Mouse (Mus musculus): ENCODE data around the gene Lefty2. TPM values are rescaled to one million over a fixed set of nuclear protein-coding genes. Genes with fewer than 3 reads are reported as not detected.

Lefty2 gene
- polyA plus RNA-seq, 1 experiment = 1.9 TPM

DNA sequence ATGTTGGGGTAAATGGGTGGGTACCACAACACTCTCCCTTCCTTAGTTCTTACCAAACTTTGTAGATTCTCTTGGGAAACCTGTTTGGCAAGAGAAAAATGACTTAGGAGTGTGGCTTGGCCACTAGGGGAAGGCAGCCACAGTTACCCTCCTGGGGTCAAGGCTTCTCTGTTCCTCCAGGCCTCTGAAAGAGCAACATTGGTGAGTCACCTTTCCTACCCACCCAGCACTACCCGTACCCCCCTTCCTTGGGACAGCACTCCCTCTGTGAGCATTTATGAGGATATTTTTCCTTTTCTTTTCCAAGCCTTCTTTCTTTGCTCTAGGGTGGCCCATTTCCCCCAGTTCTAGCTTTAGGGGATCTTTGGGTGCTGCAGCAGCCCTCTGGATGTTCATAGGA, 51.0 kb downstream of the Lefty2 start:
- no peak overlapping the region for H3K27ac ChIP-seq (ENCODE audit: control insufficient read depth, insufficient read depth, low read length)
- no peaks in the 10 kb centered on the region for H3K36me3 ChIP-seq (ENCODE audit: control insufficient read depth, insufficient read depth, low read length)
- no peak overlapping the region for H3K4me3 ChIP-seq (ENCODE audit: control insufficient read depth, insufficient read depth, low read length)
- 81% methylated on average over 1 of the region's 1 CpGs for WGBS
- no peak for DNase-seq
- H3K4me1 ChIP-seq (replicated peaks; ENCODE audit: control insufficient read depth, insufficient read depth, low read length) = peaks cover 51% of the 10 kb centered on the region
- TF ChIP-seq CTCF (IDR thresholded peaks at IDR 0.05; ENCODE audit: borderline replicate concordance, control insufficient read depth, extremely low read depth, insufficient read depth, low read length, poor library complexity) = no peak
- TF ChIP-seq POLR2A (IDR thresholded peaks at IDR 0.05; ENCODE audit: control insufficient read depth, extremely low read depth, insufficient read depth, low read length, poor library complexity) = no peak
- H3K27me3 ChIP-seq (ENCODE audit: control insufficient read depth, insufficient read depth, low read length) = no peaks in the 10 kb centered on the region

GRCm38 (mm10) chr1:180944553-180944952, 51.6 kb downstream of the Lefty2 start:
- H3K4me3 ChIP-seq (ENCODE audit: control insufficient read depth, insufficient read depth, low read length) = no peak overlapping the region
- TF ChIP-seq CTCF (IDR thresholded peaks at IDR 0.05; ENCODE audit: borderline replicate concordance, control insufficient read depth, extremely low read depth, insufficient read depth, low read length, poor library complexity) (no peak), POLR2A (IDR thresholded peaks at IDR 0.05; ENCODE audit: control insufficient read depth, extremely low read depth, insufficient read depth, low read length, poor library complexity) (no peak)
- peak overlapping the region; percentile 15 for H3K27ac ChIP-seq (ENCODE audit: control insufficient read depth, insufficient read depth, low read length)
- DNase-seq = no peak
- H3K36me3 ChIP-seq (ENCODE audit: control insufficient read depth, insufficient read depth, low read length) = no peaks in the 10 kb centered on the region
- 82% methylated on average over 4 of the region's 4 CpGs for WGBS
- H3K27me3 ChIP-seq (ENCODE audit: control insufficient read depth, insufficient read depth, low read length) = no peaks in the 10 kb centered on the region
- peaks cover 51% of the 10 kb centered on the region for H3K4me1 ChIP-seq (replicated peaks; ENCODE audit: control insufficient read depth, insufficient read depth, low read length)

DNA sequence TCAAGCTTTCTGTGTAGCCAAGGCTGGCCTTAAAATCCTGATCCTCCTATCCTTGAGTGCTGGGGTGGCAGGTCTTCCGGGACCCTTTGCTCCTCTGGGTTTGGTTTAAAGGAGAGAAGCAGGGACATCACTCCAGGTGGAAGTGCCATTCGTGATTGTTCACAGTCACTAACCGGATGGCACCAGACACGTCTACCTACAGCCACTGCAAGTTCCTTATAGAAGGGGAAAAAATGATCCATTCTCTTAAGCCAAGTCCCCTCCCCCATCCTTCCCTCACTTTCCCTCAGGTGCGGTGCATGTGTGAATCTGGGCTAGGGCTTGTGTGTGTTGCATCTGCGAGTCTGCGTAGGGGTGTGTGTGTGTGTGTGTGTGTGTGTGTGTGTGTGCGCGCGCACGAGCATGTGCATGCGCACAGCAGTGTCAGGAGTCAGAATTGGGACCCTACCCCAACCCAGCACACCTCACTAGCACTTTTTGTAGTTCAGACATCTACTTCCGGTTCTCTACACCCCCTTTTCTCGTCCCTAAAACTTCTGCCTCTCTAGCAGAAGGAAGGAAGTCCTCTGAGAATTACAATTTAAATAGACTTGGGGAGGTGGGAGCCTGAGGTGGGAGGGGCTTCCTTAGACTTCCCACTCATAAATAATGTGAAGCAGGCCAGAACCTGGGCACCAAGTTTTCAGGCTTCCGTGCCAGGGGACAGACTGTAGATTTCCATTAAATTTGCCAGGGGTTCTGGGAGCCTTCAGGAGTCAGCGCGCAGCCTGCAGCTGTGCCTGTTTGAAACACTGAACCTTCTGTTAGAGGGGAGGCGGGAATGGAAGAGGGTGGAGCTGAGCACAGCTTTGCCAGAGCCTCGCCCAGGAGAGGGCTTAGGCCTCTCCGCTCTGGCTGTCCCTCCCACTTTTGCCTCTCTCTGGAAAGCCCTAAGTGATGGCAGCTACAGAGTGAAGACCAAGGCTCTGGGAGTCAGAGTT, 52.4 kb downstream of the Lefty2 start:
- peaks cover 51% of the 10 kb centered on the region for H3K4me1 ChIP-seq (replicated peaks; ENCODE audit: control insufficient read depth, insufficient read depth, low read length)

DNA sequence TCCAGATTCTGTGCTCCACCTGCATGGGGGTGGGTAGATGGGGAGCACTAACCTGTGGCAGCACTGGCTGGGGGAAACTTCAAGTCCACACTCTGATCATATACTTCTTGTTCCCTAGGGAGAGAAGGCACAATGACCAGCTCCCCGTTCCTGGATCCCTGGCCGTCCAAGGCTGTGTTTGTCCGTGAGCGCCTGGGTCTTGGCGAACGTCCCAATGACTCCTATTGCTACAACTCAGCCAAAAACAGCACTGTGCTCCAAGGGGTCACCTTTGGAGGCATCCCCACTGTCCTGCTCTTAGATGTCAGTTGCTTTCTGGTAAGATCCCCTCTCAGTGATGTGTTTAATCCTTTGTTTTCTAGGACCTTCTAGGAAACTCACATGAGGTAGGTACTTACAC, 53.5 kb downstream of the Lefty2 start:
- WGBS = 96% methylated on average over 6 of the region's 6 CpGs
- Histone ChIP-seq H3K27me3 (ENCODE audit: control insufficient read depth, insufficient read depth, low read length) (no peaks in the 10 kb centered on the region), H3K4me1 (replicated peaks; ENCODE audit: control insufficient read depth, insufficient read depth, low read length) (peaks cover 42% of the 10 kb centered on the region), H3K36me3 (ENCODE audit: control insufficient read depth, insufficient read depth, low read length) (no peaks in the 10 kb centered on the region), H3K4me3 (ENCODE audit: control insufficient read depth, insufficient read depth, low read length) (no peak overlapping the region), H3K27ac (ENCODE audit: control insufficient read depth, insufficient read depth, low read length) (no peak overlapping the region)
- TF ChIP-seq POLR2A (IDR thresholded peaks at IDR 0.05; ENCODE audit: control insufficient read depth, extremely low read depth, insufficient read depth, low read length, poor library complexity) = no peak
- TF ChIP-seq CTCF (IDR thresholded peaks at IDR 0.05; ENCODE audit: borderline replicate concordance, control insufficient read depth, extremely low read depth, insufficient read depth, low read length, poor library complexity) = no peak
- DNase-seq = no peak

More for the DNA sequence above, 52.4 kb downstream of the Lefty2 start:
- 14% methylated on average over 20 of the region's 20 CpGs for WGBS
- Histone ChIP-seq H3K27ac (ENCODE audit: control insufficient read depth, insufficient read depth, low read length) (peak overlapping the region; percentile 49), H3K36me3 (ENCODE audit: control insufficient read depth, insufficient read depth, low read length) (no peaks in the 10 kb centered on the region), H3K27me3 (ENCODE audit: control insufficient read depth, insufficient read depth, low read length) (no peaks in the 10 kb centered on the region), H3K4me3 (ENCODE audit: control insufficient read depth, insufficient read depth, low read length) (peak overlapping the region; percentile 18)
- peak; percentile 44 for DNase-seq
- no peak for TF ChIP-seq CTCF (IDR thresholded peaks at IDR 0.05; ENCODE audit: borderline replicate concordance, control insufficient read depth, extremely low read depth, insufficient read depth, low read length, poor library complexity)
- TF ChIP-seq POLR2A (IDR thresholded peaks at IDR 0.05; ENCODE audit: control insufficient read depth, extremely low read depth, insufficient read depth, low read length, poor library complexity) = no peak

Other genes with a start within 250 kb of the Lefty2 start
- gene Mixl1, start 196.1 kb upstream of the Lefty2 start, polyA plus RNA-seq (2012; rRNA removed) = 0.13 and 0.52 TPM in 2 replicates
- 14.8 and 16.7 TPM in 2 replicates for gene Acbd3, start 167.1 kb upstream of the Lefty2 start, polyA plus RNA-seq (2012; rRNA removed)
- 750 and 796 TPM in 2 replicates for gene H3f3a, start 79.2 kb upstream of the Lefty2 start, polyA plus RNA-seq (2012; rRNA removed)
- 18.4 and 19.4 TPM in 2 replicates for gene Sde2, start 42.0 kb upstream of the Lefty2 start, polyA plus RNA-seq (2012; rRNA removed)
- gene Pycr2, start 11.2 kb downstream of the Lefty2 start, polyA plus RNA-seq (2012; rRNA removed) = 101 and 106 TPM in 2 replicates
- gene Lefty1, start 41.9 kb downstream of the Lefty2 start, polyA plus RNA-seq (2012; rRNA removed) = 6.0 and 6.4 TPM in 2 replicates
- 47.3 and 49.3 TPM in 2 replicates for gene Tmem63a, start 49.2 kb downstream of the Lefty2 start, polyA plus RNA-seq (2012; rRNA removed)
- 33.2 and 39.3 TPM in 2 replicates for gene Ephx1, start 127.8 kb downstream of the Lefty2 start, polyA plus RNA-seq (2012; rRNA removed)
- gene 9130409I23Rik, start 158.1 kb downstream of the Lefty2 start, polyA plus RNA-seq (2012; rRNA removed) = 0.06 and 0.09 TPM in 2 replicates

Measured in thymus, adult 2 months (tissue).